Mouse (Mus musculus): ENCODE measurements around the gene Cnmd.

DNA sequence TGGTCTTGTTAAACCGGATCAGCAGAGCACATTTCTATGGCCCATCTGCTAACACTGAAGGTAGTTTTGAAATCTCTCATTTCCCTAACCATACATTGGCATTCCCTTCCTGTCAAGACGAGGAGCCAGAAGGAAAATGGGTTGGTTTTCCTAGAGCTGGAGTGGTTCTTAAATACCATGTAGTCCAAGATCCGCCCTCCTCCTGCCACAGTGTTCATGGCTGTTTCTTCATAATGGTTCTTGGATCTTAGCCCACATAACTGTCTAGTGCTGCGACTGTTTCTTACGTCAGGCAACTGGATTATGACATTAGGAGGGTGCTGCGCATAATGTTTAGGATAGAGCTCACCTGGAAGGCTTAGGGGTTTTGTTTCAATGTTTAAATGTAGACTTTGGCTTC, 29.6 kb downstream of the Cnmd start:
- TF ChIP-seq CTCF (IDR thresholded peaks at IDR 0.05; ENCODE audit: low read depth) (no peak), EP300 (IDR thresholded peaks at IDR 0.05; ENCODE audit: low read depth) (no peak)

All from liver, postnatal 0 days (tissue).